Mouse (Mus musculus) ovary, postnatal 10 days (tissue): ENCODE data around the gene Osbpl10.

Experiments used
- DNase-seq: peaks from one replicate; pipeline ENCODE4 v3.0.0; 2022; ENCODE audit warnings: low spot score

Osbpl10 gene

GRCm38 (mm10) chr9:115088295-115088993 lies 110.1 kb downstream of the Osbpl10 start:
- no peak for DNase-seq

GRCm38 (mm10) chr9:115089644-115090043 lies 111.3 kb downstream of the Osbpl10 start:
- DNase-seq = no peak

- no peak for DNase-seq
These were observed 118.1 kb downstream of the Osbpl10 start for GRCm38 (mm10) chr9:115096481-115096880.

- no peak for DNase-seq
These were observed 119.0 kb downstream of the Osbpl10 start for GRCm38 (mm10) chr9:115097340-115097739.

GRCm38 (mm10) chr9:115100181-115100915 lies 122.0 kb downstream of the Osbpl10 start:
- no peak for DNase-seq

- no peak for DNase-seq
These were observed 129.1 kb downstream of the Osbpl10 start for GRCm38 (mm10) chr9:115107430-115107829.

- DNase-seq = no peak
These were observed 132.3 kb downstream of the Osbpl10 start for GRCm38 (mm10) chr9:115110655-115111054.

GRCm38 (mm10) chr9:115117314-115117713 lies 138.9 kb downstream of the Osbpl10 start:
- DNase-seq = no peak

GRCm38 (mm10) chr9:115120276-115120675 lies 141.9 kb downstream of the Osbpl10 start:
- DNase-seq = no peak

- no peak for DNase-seq
These were observed 142.4 kb downstream of the Osbpl10 start for GRCm38 (mm10) chr9:115120678-115121224.

- no peak for DNase-seq
These were observed 149.0 kb downstream of the Osbpl10 start for GRCm38 (mm10) chr9:115127342-115127741.

GRCm38 (mm10) chr9:115133926-115134325 lies 155.6 kb downstream of the Osbpl10 start:
- DNase-seq = no peak

GRCm38 (mm10) chr9:115134736-115135135 lies 156.4 kb downstream of the Osbpl10 start:
- no peak for DNase-seq

GRCm38 (mm10) chr9:115135352-115135751 lies 157.0 kb downstream of the Osbpl10 start:
- no peak for DNase-seq

GRCm38 (mm10) chr9:115137858-115138257 lies 159.5 kb downstream of the Osbpl10 start:
- DNase-seq = no peak

GRCm38 (mm10) chr9:115139597-115140332 lies 161.4 kb downstream of the Osbpl10 start:
- no peak for DNase-seq

- no peak for DNase-seq
These were observed 168.8 kb downstream of the Osbpl10 start for GRCm38 (mm10) chr9:115147141-115147540.

GRCm38 (mm10) chr9:115147586-115148355 lies 169.4 kb downstream of the Osbpl10 start:
- no peak for DNase-seq

- no peak for DNase-seq
These were observed 170.8 kb downstream of the Osbpl10 start for GRCm38 (mm10) chr9:115149011-115149756.

GRCm38 (mm10) chr9:115161591-115161990 lies 183.2 kb downstream of the Osbpl10 start:
- DNase-seq = no peak

GRCm38 (mm10) chr9:115163031-115163430 lies 184.7 kb downstream of the Osbpl10 start:
- DNase-seq = peak; percentile 47
